12 mouse cellular contexts compared by ENCODE assay signal in genomic region chr8:79222106-79222751, GRCm38 (mm10). TPM values are rescaled to one million over a fixed set of nuclear protein-coding genes. Genes with fewer than 3 reads are reported as not detected.
DNase-seq lines count a peak whose midpoint lies in the region; ATAC-seq lines count a peak whose summit lies in the region.
"Had no signal": no experiment of that assay in that cellular context is flagged by ENCODE, and none has a peak within 500 bp of the region (broad histone marks: within the 10 kb centered on the region; RNA-seq: fewer than 3 reads in every experiment).

No protein-coding gene starts in this region.

- 60% methylated on average over 5 of the region's 5 CpGs for WGBS in limb, embryonic 11.5 days

- 0 out of 2 replicates have a peak overlapping the region, but pooled peaks have one; percentile 16 for H3K27ac ChIP-seq in limb, embryonic 11.5 days (replicated peaks; ENCODE audit: low read depth, low read length)
- H3K27ac ChIP-seq: lung, embryonic 15.5 days had no signal

- no peak overlapping the region for H3K4me2 ChIP-seq in limb, embryonic 11.5 days (ENCODE audit: low read depth, severe bottlenecking)
- H3K4me2 ChIP-seq: lung, embryonic 15.5 days had no signal

- H3K4me1 ChIP-seq in limb, embryonic 11.5 days (ENCODE audit: control insufficient read depth, insufficient read depth, low read length), result peaks cover 2% of the 10 kb centered on the region; the same call in 1 of the 2 replicates

- H3K36me3 ChIP-seq in limb, embryonic 11.5 days (ENCODE audit: control insufficient read depth, insufficient read depth, low read length), result no peaks in the 10 kb centered on the region
- H3K36me3 ChIP-seq: lung, embryonic 15.5 days had no signal

- H3K9ac ChIP-seq in limb, embryonic 11.5 days (ENCODE audit: low read length), result no peak overlapping the region
- H3K9ac ChIP-seq: lung, embryonic 15.5 days had no signal

- H3K4me3 ChIP-seq in limb, embryonic 11.5 days (ENCODE audit: low read depth, low read length), result no peak overlapping the region
- H3K4me3 ChIP-seq: lung, embryonic 15.5 days had no signal

- DNase-seq in adrenal gland, postnatal 14 days, result peak; percentile 17
- DNase-seq in adrenal gland, adult 8-10 months, result no peak
- peak; percentile 14 for DNase-seq in kidney, postnatal 10 days
- no peak for DNase-seq in kidney, adult 18-20 months
- peak; percentile 80 for DNase-seq in cerebellum, adult 9-11 months
- peak; percentile 23 for DNase-seq in limb, embryonic 11.5 days (ENCODE audit: low spot score)
- DNase-seq in urinary bladder, adult 2 months (ENCODE audit: low spot score), result no peak

- H3K9me3 ChIP-seq in limb, embryonic 11.5 days (ENCODE audit: control insufficient read depth, low read length), result no peaks in the 10 kb centered on the region
- H3K9me3 ChIP-seq: lung, embryonic 15.5 days had no signal

- H3K27me3 ChIP-seq in limb, embryonic 11.5 days (ENCODE audit: control insufficient read depth, insufficient read depth, low read length), result no peaks in the 10 kb centered on the region
- H3K27me3 ChIP-seq: lung, embryonic 15.5 days had no signal

- ATAC-seq in limb, embryonic 11.5 days (ENCODE audit: insufficient number of reproducible peaks, low FRiP score, low TSS enrichment, low read depth), result no peak
- ATAC-seq in erythroblast, adult 5-6 weeks (replicated peaks; ENCODE audit: low FRiP score, poor library complexity, severe bottlenecking), result no peak

RNA-seq across cellular contexts. Expression of gene 1700011L22Rik, which starts 26.1 kb away (rescaled TPM):
- total RNA-seq in adrenal gland, postnatal 14 days (2021), result not detected in 2 replicates
- under 1 TPM in 2 of 4 experiments, not detected in 2; 0.40 to 0.49 TPM for total RNA-seq in adrenal gland, adult 8-10 months (2022)
- polyA plus RNA-seq in limb, embryonic 11.5 days (2014; fragmentation: Nextera tagmentation; extraction: Ambion mirVana), result not detected in 2 replicates
- total RNA-seq in erythroblast, adult 5-6 weeks (2015; ENCODE audit: low replicate concordance), result not detected in 2 replicates
- not detected in 2 replicates for total RNA-seq in erythroblast, adult 5-6 weeks (2017; ENCODE audit: low replicate concordance)
- polyA plus RNA-seq in urinary bladder, adult 2 months (2012; rRNA removed), result 0.15 and 0.38 TPM in 2 replicates
- total RNA-seq: hematopoietic stem cell, adult 5-6 weeks; layer of hippocampus, postnatal 10 days had no signal
- polyA plus RNA-seq: frontal cortex, adult 2 months; lung, embryonic 15.5 days had no signal

Comparison
In these comparisons a context has a peak if more than half of its experiments do, and no peak if none do; other contexts are left out.
1. DNase-seq: peak in adrenal gland, postnatal 14 days (single experiment), kidney, postnatal 10 days (single experiment), cerebellum, adult 9-11 months (single experiment) and limb, embryonic 11.5 days (single experiment); none in adrenal gland, adult 8-10 months (single experiment), kidney, adult 18-20 months (single experiment) and urinary bladder, adult 2 months (single experiment).